Mouse (Mus musculus) forebrain, embryonic 13.5 days (tissue): ENCODE measurements at regions not wholly inside any gene's neighbourhood (a gene's known extent, or its start where the extent isn't known, plus 50 kb on each side); places are given as distances from the start of the nearest gene placed in this dataset.
A peak's percentile ranks its signal among the peaks of the same experiment; 100 is the strongest.

Experiments
- ATAC-seq: fragments of 200-750 bp; cut with Nextera tagmentation; 2 replicates; pipeline ENCODE4 v1.8.0; 2017
- H3K27ac ChIP-seq: fragments of 300-500 bp; sonication (generic); 2 replicates; pipeline ENCODE4 v1.5.1; 2015; ENCODE audit warnings: inconsistent platforms, mild to moderate bottlenecking, moderate library complexity
- H3K27me3 ChIP-seq: fragments of 300-500 bp; sonication (generic); 2 replicates; pipeline ENCODE4 v1.6.1; 2015; ENCODE audit warnings: mild to moderate bottlenecking, inconsistent platforms
- H3K36me3 ChIP-seq: fragments of 300-500 bp; sonication (generic); 2 replicates; pipeline ENCODE4 v1.6.1; 2015; ENCODE audit warnings: mild to moderate bottlenecking, inconsistent platforms; ENCODE audit not compliant: poor library complexity, severe bottlenecking
- H3K4me1 ChIP-seq: fragments of 300-500 bp; sonication (generic); 2 replicates; pipeline ENCODE4 v1.6.1; 2015; ENCODE audit warnings: inconsistent platforms
- H3K4me2 ChIP-seq: fragments of 300-500 bp; sonication (generic); 2 replicates; pipeline ENCODE4 v1.6.1; 2015; ENCODE audit warnings: inconsistent platforms, mild to moderate bottlenecking, moderate library complexity
- H3K4me3 ChIP-seq: fragments of 300-500 bp; sonication (generic); 2 replicates; pipeline ENCODE4 v1.5.1; 2015; ENCODE audit warnings: mild to moderate bottlenecking, inconsistent platforms
- H3K9ac ChIP-seq: fragments of 300-500 bp; sonication (generic); 2 replicates; pipeline ENCODE4 v1.6.1; 2015; ENCODE audit warnings: mild to moderate bottlenecking, inconsistent platforms
- H3K9me3 ChIP-seq: fragments of 300-500 bp; sonication (generic); replicated peaks from 2 replicates; pipeline ENCODE4 v1.6.1; 2016; ENCODE audit warnings: inconsistent platforms
- WGBS: fragments of 180-500 bp; shearing (Covaris S2); methylation state at CpG from one replicate; pipeline ENCODE4 v1.1.7; 2015; 5-methylcytosine and 5-hydroxymethylcytosine counted together

DNA sequence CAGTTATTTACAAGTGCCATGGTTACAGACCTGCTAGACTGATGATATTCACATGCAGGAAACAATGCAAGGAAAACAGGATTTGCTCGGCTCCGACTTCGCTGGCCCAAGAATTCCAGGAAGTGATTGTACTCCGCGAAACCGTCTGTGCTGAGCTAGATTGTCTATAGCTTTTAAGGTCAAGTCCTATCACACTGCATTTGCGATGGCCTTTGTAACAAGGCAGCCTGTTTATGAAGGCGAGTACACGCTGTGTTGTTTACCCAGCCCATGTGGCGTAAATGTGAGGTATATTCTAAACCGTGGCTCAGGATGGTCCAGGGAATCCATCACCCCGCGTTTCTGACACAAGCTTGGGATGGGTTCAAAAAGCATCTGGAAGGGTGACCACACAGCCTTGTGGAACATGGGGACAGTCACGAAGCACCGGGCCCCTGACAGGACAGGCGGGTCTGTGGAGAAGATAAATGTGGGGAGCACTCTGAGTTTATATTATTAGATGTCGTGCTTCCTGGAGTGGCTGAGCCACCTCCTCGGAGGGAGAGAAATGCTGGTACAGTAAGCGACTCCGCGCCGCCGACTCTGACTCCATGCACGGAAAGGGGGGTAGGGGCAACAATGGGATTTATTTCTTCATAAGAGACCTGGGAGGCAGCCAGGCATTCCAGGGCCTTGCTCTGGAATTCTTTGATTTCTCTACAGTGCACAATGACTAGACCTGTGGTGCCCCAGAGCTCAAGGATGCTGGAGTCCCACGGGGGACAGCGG, 114.9 kb upstream of the Phactr1 start:
- no peak overlapping the region for H3K4me2 ChIP-seq
- no peak overlapping the region for H3K9ac ChIP-seq
- H3K4me1 ChIP-seq: no peaks in the 10 kb centered on the region
- no peaks in the 10 kb centered on the region for H3K27me3 ChIP-seq
- 88% methylated on average over 26 of the region's 26 CpGs for WGBS
- H3K36me3 ChIP-seq: no peaks in the 10 kb centered on the region
- no peak overlapping the region for H3K27ac ChIP-seq
- no peak overlapping the region for H3K4me3 ChIP-seq
- no peak for ATAC-seq
- H3K9me3 ChIP-seq: no peaks in the 10 kb centered on the region

- WGBS: 85% methylated on average over 10 of the region's 10 CpGs
Measured at GRCm38 (mm10) chr13:42570600-42571348, 109.6 kb upstream of the Phactr1 start.

DNA sequence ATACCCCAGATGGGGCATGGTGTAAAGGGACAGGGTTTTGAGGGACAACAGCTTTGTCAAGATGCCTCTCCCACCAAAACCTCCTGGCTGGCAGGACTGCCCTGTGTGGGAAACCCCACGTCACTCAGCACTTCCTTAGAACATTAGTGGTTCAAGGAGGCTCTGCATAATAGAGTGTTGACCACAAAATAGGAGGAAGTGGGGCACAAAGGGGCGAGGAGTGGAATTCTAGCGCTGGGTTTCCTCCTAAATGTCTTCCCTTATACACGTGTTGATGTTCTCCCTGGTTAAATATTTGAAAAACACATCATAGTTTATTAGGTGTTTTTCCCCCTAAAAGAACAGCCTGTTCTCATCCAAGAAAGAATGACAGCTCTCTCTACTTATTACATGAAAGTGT, 106.2 kb upstream of the Phactr1 start:
- H3K4me1 ChIP-seq: no peaks in the 10 kb centered on the region
- no peak overlapping the region for H3K27ac ChIP-seq
- no peaks in the 10 kb centered on the region for H3K36me3 ChIP-seq
- no peak for ATAC-seq
- no peaks in the 10 kb centered on the region for H3K9me3 ChIP-seq
- H3K4me2 ChIP-seq: no peak overlapping the region
- 62% methylated on average over 4 of the region's 4 CpGs for WGBS
- H3K4me3 ChIP-seq: no peak overlapping the region
- H3K27me3 ChIP-seq: no peaks in the 10 kb centered on the region
- no peak overlapping the region for H3K9ac ChIP-seq

More at GRCm38 (mm10) chr13:42570600-42571348, 109.6 kb upstream of the Phactr1 start:
- Histone ChIP-seq H3K4me2 (no peak overlapping the region), H3K27me3 (no peaks in the 10 kb centered on the region), H3K4me1 (no peaks in the 10 kb centered on the region), H3K9me3 (no peaks in the 10 kb centered on the region), H3K9ac (no peak overlapping the region), H3K4me3 (no peak overlapping the region), H3K27ac (no peak overlapping the region), H3K36me3 (no peaks in the 10 kb centered on the region)
- ATAC-seq: no peak

DNA sequence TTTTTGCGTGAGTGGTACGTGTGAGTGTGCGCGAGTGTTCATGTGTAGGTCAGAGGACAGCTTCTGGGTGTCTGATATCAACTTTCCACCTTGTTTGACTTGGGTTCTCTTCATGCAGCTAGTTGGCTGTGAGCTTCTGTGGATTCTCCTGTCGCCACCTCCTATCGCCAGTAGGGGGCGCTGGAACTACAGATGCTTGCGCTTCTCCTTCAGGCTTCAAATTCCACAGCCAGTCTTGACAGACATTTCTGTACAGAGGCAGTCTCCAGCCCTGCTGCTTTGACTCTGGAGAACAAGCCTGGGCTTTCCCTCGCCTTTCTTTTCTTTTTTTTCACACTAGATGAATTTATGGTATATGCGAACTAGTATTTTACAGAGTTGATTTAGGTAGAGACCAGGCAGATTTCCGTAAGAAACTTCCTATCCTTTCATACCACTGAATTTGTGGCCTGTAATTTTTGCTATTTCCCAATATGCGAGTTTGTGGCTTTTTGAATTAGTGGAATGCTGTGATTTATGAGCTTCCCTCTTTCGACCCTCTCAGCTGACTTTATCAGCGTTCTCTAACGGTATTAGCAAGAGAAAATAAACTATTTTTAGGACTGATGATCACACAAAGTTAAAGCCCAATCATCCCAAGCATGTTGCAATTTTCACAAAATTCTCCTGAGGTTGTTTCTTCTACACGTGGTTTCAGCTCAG, 104.5 kb upstream of the Phactr1 start:
- H3K4me1 ChIP-seq: no peaks in the 10 kb centered on the region
- H3K36me3 ChIP-seq: no peaks in the 10 kb centered on the region
- WGBS: 42% methylated on average over 16 of the region's 16 CpGs
- H3K4me2 ChIP-seq: no peak overlapping the region
- H3K9me3 ChIP-seq: no peaks in the 10 kb centered on the region
- H3K4me3 ChIP-seq: no peak overlapping the region
- no peak overlapping the region for H3K27ac ChIP-seq
- no peak overlapping the region for H3K9ac ChIP-seq
- peak; percentile 53 for ATAC-seq
- no peaks in the 10 kb centered on the region for H3K27me3 ChIP-seq

DNA sequence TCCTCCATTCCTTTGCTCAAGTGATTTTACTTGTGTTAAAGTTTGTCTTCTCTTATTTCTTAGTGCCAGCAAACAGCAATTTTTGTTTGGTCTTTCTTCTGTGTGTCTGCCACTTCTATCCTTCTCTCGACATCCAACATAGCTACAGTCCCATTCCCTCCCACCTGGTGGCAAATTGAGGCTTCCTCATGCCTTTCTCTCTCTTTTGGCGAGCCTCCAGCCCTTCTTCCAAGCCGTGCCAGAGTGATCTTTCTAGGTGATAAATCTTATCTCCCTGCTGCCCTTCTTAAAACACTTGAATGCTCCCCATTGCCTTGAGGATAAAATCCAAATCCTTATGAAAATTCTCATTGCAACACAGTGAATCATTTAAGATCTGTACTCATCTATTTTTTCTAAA, 101.0 kb upstream of the Phactr1 start:
- Histone ChIP-seq H3K4me3 (no peak overlapping the region), H3K9ac (no peak overlapping the region), H3K36me3 (no peaks in the 10 kb centered on the region), H3K27me3 (no peaks in the 10 kb centered on the region), H3K9me3 (no peaks in the 10 kb centered on the region), H3K4me2 (no peak overlapping the region), H3K27ac (no peak overlapping the region), H3K4me1 (no peaks in the 10 kb centered on the region)
- 72% methylated on average over 3 of the region's 3 CpGs for WGBS
- no peak for ATAC-seq

- H3K27me3 ChIP-seq: no peaks in the 10 kb centered on the region
- no peaks in the 10 kb centered on the region for H3K4me1 ChIP-seq
- no peaks in the 10 kb centered on the region for H3K36me3 ChIP-seq
- no peak overlapping the region for H3K4me3 ChIP-seq
- no peaks in the 10 kb centered on the region for H3K9me3 ChIP-seq
- no peak for ATAC-seq
- 85% methylated on average over 2 of the region's 2 CpGs for WGBS
- no peak overlapping the region for H3K4me2 ChIP-seq
- no peak overlapping the region for H3K9ac ChIP-seq
- no peak overlapping the region for H3K27ac ChIP-seq
Measured at GRCm38 (mm10) chr13:42589136-42589535, 91.3 kb upstream of the Phactr1 start.

- H3K4me1 ChIP-seq: no peaks in the 10 kb centered on the region
- H3K27me3 ChIP-seq: no peaks in the 10 kb centered on the region
- no peak overlapping the region for H3K4me2 ChIP-seq
- no peaks in the 10 kb centered on the region for H3K9me3 ChIP-seq
- no peak overlapping the region for H3K4me3 ChIP-seq
- no peaks in the 10 kb centered on the region for H3K36me3 ChIP-seq
- 72% methylated on average over 5 of the region's 5 CpGs for WGBS
- H3K27ac ChIP-seq: no peak overlapping the region
- no peak overlapping the region for H3K9ac ChIP-seq
- no peak for ATAC-seq
Measured at GRCm38 (mm10) chr13:42589607-42590006, 90.8 kb upstream of the Phactr1 start.

DNA sequence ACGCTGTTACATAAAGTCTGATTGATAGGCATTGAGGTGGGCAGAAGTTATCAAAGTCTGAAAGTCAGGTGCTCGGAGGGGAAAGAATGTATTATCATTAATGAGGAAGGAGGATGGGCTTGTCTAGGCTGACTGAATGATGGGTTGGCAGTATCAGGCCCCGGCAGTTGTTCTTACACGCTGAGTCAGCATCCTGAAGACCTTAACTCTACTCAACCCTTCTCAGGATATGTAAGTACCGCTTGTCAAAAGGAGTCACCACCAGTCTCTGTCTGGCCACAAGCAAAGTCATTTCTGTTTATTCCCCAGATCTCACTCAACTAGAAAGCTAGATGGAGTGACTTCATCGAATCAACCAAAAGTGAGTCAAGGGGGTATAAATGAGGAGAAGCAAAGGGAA, 90.0 kb upstream of the Phactr1 start:
- Histone ChIP-seq H3K4me2 (no peak overlapping the region), H3K27me3 (no peaks in the 10 kb centered on the region), H3K9me3 (no peaks in the 10 kb centered on the region), H3K9ac (no peak overlapping the region), H3K36me3 (no peaks in the 10 kb centered on the region), H3K4me1 (no peaks in the 10 kb centered on the region), H3K4me3 (no peak overlapping the region), H3K27ac (no peak overlapping the region)
- 87% methylated on average over 6 of the region's 6 CpGs for WGBS
- ATAC-seq: no peak

DNA sequence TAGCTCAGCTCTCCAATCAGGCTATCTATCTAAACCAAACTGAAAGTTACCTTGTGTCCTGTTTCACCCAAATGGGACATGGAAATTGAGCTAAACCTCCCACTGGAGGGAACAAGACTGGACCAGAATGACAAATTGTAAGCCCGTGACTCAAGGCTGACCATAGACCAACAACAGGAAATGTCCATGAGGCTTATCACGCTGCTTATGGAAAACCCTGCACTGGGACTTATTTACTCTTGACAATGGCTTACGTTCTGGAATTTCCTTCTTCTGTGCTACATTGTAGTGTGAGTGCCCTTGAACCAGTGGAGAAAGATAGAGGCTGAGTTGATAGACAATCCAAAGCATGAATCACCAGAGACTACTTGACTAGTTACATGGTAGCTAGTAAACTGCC, 87.5 kb upstream of the Phactr1 start:
- 84% methylated on average over 3 of the region's 3 CpGs for WGBS
- Histone ChIP-seq H3K27me3 (no peaks in the 10 kb centered on the region), H3K27ac (no peak overlapping the region), H3K4me1 (no peaks in the 10 kb centered on the region), H3K9me3 (no peaks in the 10 kb centered on the region), H3K9ac (no peak overlapping the region), H3K4me2 (no peak overlapping the region), H3K4me3 (no peak overlapping the region), H3K36me3 (no peaks in the 10 kb centered on the region)
- no peak for ATAC-seq

DNA sequence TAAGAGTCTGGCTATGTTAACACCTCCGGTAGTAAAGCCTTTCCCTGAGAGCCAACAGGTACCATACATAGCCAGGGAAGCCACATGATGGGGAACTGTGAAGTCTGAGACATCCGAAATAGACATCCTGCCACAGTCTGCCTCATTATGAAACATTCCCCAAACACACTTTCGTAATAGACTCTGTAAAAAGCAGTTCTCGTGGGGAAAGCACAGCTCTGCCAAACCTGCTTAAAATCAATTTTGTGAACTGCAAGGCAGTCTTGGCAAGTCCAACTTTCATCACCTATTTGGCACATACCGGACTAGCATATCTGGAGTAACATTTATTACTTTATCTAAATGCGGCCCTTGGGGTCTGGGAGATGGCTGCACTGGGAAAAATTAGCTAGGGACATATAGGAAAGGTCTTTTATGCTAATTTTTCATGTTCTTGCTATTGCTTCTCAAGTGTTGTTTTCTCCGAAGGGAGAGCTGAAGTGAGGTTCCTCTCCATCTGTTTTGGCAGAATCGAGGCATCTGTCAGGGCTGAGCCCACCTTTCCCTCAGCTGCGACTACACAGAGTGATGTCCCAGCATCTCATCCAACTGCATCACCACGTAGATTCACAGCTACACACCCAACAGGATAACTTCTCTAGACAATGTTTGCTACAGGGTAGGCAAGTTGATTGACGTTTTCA, 86.8 kb upstream of the Phactr1 start:
- Histone ChIP-seq H3K4me3 (no peak overlapping the region), H3K9me3 (no peaks in the 10 kb centered on the region), H3K27me3 (no peaks in the 10 kb centered on the region), H3K4me1 (no peaks in the 10 kb centered on the region), H3K4me2 (no peak overlapping the region), H3K36me3 (no peaks in the 10 kb centered on the region), H3K27ac (no peak overlapping the region), H3K9ac (no peak overlapping the region)
- WGBS: 86% methylated on average over 11 of the region's 11 CpGs
- no peak for ATAC-seq

GRCm38 (mm10) chr13:42595180-42595579, 85.2 kb upstream of the Phactr1 start:
- Histone ChIP-seq H3K27ac (no peak overlapping the region), H3K4me1 (no peaks in the 10 kb centered on the region), H3K9me3 (no peaks in the 10 kb centered on the region), H3K4me2 (no peak overlapping the region), H3K4me3 (no peak overlapping the region), H3K27me3 (no peaks in the 10 kb centered on the region), H3K36me3 (no peaks in the 10 kb centered on the region), H3K9ac (no peak overlapping the region)
- WGBS: 76% methylated on average over 3 of the region's 3 CpGs
- ATAC-seq: no peak

DNA sequence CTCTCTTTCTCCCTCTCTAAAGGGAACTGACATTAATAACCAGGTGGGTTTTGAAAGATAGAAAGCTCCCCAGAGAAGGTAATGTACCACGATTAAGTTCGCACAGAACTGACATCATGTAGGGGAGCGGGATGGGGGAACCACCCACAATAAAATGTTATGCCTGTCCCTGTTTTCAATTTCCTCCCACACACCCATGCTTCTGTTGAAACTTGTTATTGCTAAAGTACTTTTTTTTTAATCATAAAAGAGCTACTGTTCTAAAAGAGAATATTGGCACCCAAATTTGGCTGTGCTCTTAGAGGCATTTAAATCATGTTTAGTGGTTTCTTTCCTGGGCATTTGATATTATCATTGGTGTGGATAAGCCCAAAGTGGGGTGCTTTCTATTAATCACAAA, 82.6 kb upstream of the Phactr1 start:
- ATAC-seq: no peak
- no peak overlapping the region for H3K4me2 ChIP-seq
- H3K4me1 ChIP-seq: no peaks in the 10 kb centered on the region
- no peaks in the 10 kb centered on the region for H3K27me3 ChIP-seq
- H3K4me3 ChIP-seq: no peak overlapping the region
- WGBS: 90% methylated on average over 3 of the region's 3 CpGs
- H3K9me3 ChIP-seq: no peaks in the 10 kb centered on the region
- no peak overlapping the region for H3K9ac ChIP-seq
- no peaks in the 10 kb centered on the region for H3K36me3 ChIP-seq
- no peak overlapping the region for H3K27ac ChIP-seq
